Mouse (Mus musculus): Measurements from ENCODE around the gene Mbd6. TPM values are rescaled to one million over a fixed set of nuclear protein-coding genes. Genes with fewer than 3 reads are reported as not detected.
"Not testable (repeated sequence)": the region's sequence is repeated elsewhere in the genome, so short reads cannot be mapped to it uniquely, and the experiment has no call there.

Gene Mbd6
- polyA plus RNA-seq, 1 experiment from 2014 or later, result 8.7 TPM

DNA sequence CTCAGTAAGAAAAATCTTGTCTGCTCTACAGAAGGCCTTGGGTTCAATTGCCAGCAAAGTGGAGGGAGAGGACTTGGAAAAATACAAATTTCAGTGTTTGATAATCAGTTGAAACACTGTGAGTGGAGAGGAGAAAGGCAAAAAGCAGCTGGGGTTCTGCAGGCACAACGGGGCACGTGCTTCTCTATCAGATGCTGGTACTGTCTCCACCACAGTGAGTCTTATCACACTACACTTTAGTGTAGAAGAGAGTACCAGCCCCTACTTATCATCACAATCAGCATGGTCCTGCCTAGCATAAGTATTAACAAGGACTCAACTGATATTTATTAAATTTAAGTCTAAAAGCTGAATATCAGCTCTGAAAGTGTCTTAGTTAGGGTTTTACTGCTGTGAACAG, 28.5 kb upstream of the Mbd6 start:
- Histone ChIP-seq H3K9ac (ENCODE audit: low read depth, low read length) (no peak overlapping the region), H3K27me3 (replicated peaks; ENCODE audit: control insufficient read depth, insufficient read depth, low read length) (no peaks in the 10 kb centered on the region), H3K4me2 (replicated peaks; ENCODE audit: low read depth) (no peak overlapping the region), H3K9me3 (ENCODE audit: control insufficient read depth) (no peaks in the 10 kb centered on the region), H3K4me3 (ENCODE audit: low read depth, low read length) (no peak overlapping the region), H3K27ac (ENCODE audit: low read depth, low read length) (no peak overlapping the region), H3K36me3 (ENCODE audit: control insufficient read depth, insufficient read depth) (no peaks in the 10 kb centered on the region), H3K4me1 (replicated peaks; ENCODE audit: control insufficient read depth, insufficient read depth, low read length) (no peaks in the 10 kb centered on the region)
- 65% methylated on average over 2 of the region's 2 CpGs for WGBS
- ATAC-seq, result no peak
- TF ChIP-seq CTCF (IDR thresholded peaks at IDR 0.05; ENCODE audit: low read depth), result no peak

DNA sequence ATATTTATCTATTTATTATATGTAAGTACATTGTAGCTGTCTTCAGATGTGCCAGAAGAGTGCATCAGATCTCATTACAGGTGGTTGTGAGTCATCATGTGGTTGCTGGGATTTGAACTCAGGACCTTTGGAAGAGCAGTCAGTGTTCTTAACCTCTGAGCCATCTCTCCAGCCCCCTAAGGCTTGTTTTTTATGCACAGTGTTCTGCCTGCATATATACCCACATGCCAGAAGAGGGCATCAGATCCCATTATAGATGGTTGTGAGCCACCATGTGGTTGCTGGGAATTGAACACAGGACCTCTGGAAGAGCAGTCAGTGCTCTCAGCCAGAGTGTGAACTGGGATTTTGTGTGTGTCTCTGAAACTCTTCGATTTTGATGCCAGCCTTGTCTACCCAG, 26.1 kb upstream of the Mbd6 start:
- not testable (repeated sequence) for H3K36me3 ChIP-seq (ENCODE audit: control insufficient read depth, insufficient read depth)

DNA sequence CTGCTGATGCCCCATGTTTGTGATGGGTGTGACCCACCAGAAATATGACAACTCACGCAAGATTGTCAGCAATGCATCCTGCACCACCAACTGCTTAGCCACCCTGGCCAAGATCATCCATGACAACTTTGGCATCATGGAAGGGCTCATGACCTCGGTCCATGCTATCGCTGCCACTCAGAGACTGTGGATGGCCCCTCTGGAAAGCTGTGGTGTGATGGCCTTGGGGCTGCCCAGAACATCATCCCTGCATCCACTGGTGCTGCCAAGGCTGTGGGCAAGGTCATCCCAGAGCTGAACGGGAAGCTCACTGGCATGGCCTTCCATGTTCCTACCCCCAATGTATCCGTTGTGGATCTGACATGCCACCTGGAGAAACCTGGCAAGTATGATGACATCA, 24.7 kb upstream of the Mbd6 start:
- WGBS, result 85% methylated on average over 5 of the region's 5 CpGs
- H3K27me3 ChIP-seq (replicated peaks; ENCODE audit: control insufficient read depth, insufficient read depth, low read length); H3K4me1 ChIP-seq (replicated peaks; ENCODE audit: control insufficient read depth, insufficient read depth, low read length); ATAC-seq; H3K27ac ChIP-seq (ENCODE audit: low read depth, low read length); H3K36me3 ChIP-seq (ENCODE audit: control insufficient read depth, insufficient read depth); H3K4me2 ChIP-seq (replicated peaks; ENCODE audit: low read depth); H3K9me3 ChIP-seq (ENCODE audit: control insufficient read depth); H3K4me3 ChIP-seq (ENCODE audit: low read depth, low read length); H3K9ac ChIP-seq (ENCODE audit: low read depth, low read length): not testable (repeated sequence)

More for the DNA sequence above, 26.1 kb upstream of the Mbd6 start:
- not testable (repeated sequence) for H3K4me2 ChIP-seq (replicated peaks; ENCODE audit: low read depth); H3K4me1 ChIP-seq (replicated peaks; ENCODE audit: control insufficient read depth, insufficient read depth, low read length); H3K27me3 ChIP-seq (replicated peaks; ENCODE audit: control insufficient read depth, insufficient read depth, low read length); H3K27ac ChIP-seq (ENCODE audit: low read depth, low read length); ATAC-seq; H3K9me3 ChIP-seq (ENCODE audit: control insufficient read depth); H3K9ac ChIP-seq (ENCODE audit: low read depth, low read length); H3K4me3 ChIP-seq (ENCODE audit: low read depth, low read length)
- 85% methylated on average over 1 of the region's 1 CpGs for WGBS

DNA sequence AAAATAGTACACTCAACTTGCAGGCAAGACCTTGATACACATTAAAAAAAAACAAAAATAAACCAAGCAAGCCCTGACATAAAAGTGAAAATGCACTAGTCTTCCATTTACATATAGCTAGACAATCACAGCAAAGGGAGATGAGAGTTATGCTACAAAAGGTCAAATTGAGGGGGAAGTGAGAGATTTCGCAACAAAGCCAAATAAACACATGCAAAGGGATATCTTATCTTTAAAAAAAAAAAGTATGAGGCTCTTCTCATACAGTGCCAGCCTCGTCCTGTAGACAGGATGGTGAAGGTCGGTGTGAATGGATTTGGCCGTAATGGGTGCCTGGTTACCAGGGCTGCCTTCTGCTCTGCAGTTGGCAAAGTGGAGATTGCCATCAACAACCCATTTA, 24.0 kb upstream of the Mbd6 start:
- no peaks in the 10 kb centered on the region for H3K9me3 ChIP-seq (ENCODE audit: control insufficient read depth)
- H3K27me3 ChIP-seq (replicated peaks; ENCODE audit: control insufficient read depth, insufficient read depth, low read length), result no peaks in the 10 kb centered on the region
- TF ChIP-seq CTCF (IDR thresholded peaks at IDR 0.05; ENCODE audit: low read depth), result no peak
- WGBS, result 50% methylated on average over 4 of the region's 4 CpGs
- no peak overlapping the region for H3K4me3 ChIP-seq (ENCODE audit: low read depth, low read length)
- no peaks in the 10 kb centered on the region for H3K4me1 ChIP-seq (replicated peaks; ENCODE audit: control insufficient read depth, insufficient read depth, low read length)
- no peak overlapping the region for H3K9ac ChIP-seq (ENCODE audit: low read depth, low read length)
- peaks cover 10% of the 10 kb centered on the region; the same call in 1 of the 2 replicates for H3K36me3 ChIP-seq (ENCODE audit: control insufficient read depth, insufficient read depth)
- no peak overlapping the region for H3K4me2 ChIP-seq (replicated peaks; ENCODE audit: low read depth)
- no peak for ATAC-seq
- no peak overlapping the region for H3K27ac ChIP-seq (ENCODE audit: low read depth, low read length)

DNA sequence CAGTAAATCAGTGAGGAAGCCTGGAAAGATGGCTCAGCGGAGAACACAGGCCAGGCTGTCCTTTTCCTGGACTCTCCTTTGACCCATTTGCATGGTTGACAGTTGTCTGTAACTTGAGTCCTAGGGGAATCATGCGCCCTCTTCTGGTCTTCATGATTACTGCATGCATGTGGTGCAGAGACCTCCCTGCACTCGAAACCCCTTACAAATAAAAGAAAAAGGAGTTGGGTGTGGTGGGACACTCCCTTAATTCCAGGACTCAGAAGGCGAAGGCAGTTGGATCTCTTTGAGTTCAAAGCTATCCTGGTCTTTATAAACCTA, 23.5 kb upstream of the Mbd6 start:
- WGBS, result 1% methylated on average over 4 of the region's 4 CpGs
- peak overlapping the region; percentile 52; the same call in 1 of the 2 replicates for H3K9ac ChIP-seq (ENCODE audit: low read depth, low read length)
- no peaks in the 10 kb centered on the region for H3K9me3 ChIP-seq (ENCODE audit: control insufficient read depth)
- H3K27ac ChIP-seq (ENCODE audit: low read depth, low read length), result peak overlapping the region; percentile 58
- H3K4me1 ChIP-seq (replicated peaks; ENCODE audit: control insufficient read depth, insufficient read depth, low read length), result no peaks in the 10 kb centered on the region
- peak; percentile 29; the same call in 1 of the 2 replicates for ATAC-seq
- H3K36me3 ChIP-seq (ENCODE audit: control insufficient read depth, insufficient read depth), result peaks cover 15% of the 10 kb centered on the region
- H3K4me3 ChIP-seq (ENCODE audit: low read depth, low read length), result peak overlapping the region; percentile 60
- peak; percentile 95 for TF ChIP-seq CTCF (IDR thresholded peaks at IDR 0.05; ENCODE audit: low read depth)
- H3K27me3 ChIP-seq (replicated peaks; ENCODE audit: control insufficient read depth, insufficient read depth, low read length), result no peaks in the 10 kb centered on the region
- H3K4me2 ChIP-seq (replicated peaks; ENCODE audit: low read depth), result peak overlapping the region; percentile 76

DNA sequence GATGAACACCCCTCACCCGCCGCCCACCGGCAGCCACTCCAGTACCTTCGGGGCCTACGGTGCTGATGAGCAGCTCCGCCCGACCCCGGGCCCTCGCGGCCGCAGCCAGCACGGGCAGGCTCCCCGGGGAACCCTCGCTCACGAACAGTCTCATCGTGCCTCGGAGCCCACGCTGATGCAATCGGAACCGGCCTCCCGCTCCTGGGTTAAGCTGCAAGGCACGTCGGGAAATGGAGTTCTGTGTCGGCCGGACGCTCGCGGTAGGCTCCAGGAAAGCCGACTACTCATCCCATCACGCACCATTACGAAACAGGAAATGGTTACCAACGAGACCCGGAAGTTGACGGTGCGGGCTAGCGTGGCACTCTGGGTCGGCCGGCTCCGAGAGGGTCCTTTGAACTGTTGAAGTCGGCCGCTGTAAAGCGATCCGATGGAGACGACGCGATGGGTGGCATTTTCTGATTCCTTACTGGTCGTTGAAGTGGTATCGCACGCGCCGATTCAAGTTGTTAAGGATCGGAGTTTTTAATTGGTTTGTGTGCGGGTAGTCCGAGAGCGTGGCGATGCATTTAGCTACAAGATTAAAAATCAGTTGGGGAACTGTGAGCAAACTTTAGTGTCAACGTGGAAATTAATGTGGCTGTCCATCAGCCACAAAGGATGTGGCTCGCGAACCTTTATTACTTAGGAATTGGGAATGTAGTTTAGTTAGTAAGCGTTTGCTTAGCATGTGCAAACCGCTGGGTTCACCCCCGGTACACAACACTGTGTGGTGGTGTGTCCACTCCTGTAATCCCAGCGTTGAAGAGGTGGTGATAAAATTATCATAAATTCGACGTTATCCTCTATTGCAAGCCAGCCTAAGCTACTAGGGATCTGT, 22.9 kb upstream of the Mbd6 start, which contains the start of gene Mars:
Mars (minus strand) TSS at position 311 of the 880 bp plus-strand sequence.
- WGBS, result 0% methylated on average over 65 of the region's 65 CpGs
- no peak for TF ChIP-seq CTCF (IDR thresholded peaks at IDR 0.05; ENCODE audit: low read depth)
- H3K27ac ChIP-seq (ENCODE audit: low read depth, low read length), result peak within 1 kb of the TSS; percentile 58
- no peaks in the 10 kb centered on the region for H3K4me1 ChIP-seq (replicated peaks; ENCODE audit: control insufficient read depth, insufficient read depth, low read length)
- H3K27me3 ChIP-seq (replicated peaks; ENCODE audit: control insufficient read depth, insufficient read depth, low read length), result no peaks in the 10 kb centered on the region
- H3K9me3 ChIP-seq (ENCODE audit: control insufficient read depth), result no peaks in the 10 kb centered on the region
- peaks cover 20% of the 10 kb centered on the region for H3K36me3 ChIP-seq (ENCODE audit: control insufficient read depth, insufficient read depth)
- peak within 1 kb of the TSS; percentile 76 for H3K4me2 ChIP-seq (replicated peaks; ENCODE audit: low read depth)
- ATAC-seq, result peak; percentile 92
- peak within 1 kb of the TSS; percentile 60 for H3K4me3 ChIP-seq (ENCODE audit: low read depth, low read length)
- H3K9ac ChIP-seq (ENCODE audit: low read depth, low read length), result peak within 1 kb of the TSS; percentile 52
